Mouse (Mus musculus) midbrain, embryonic 11.5 days (tissue): ENCODE results near the gene Nexn. TPM values are rescaled to one million over a fixed set of nuclear protein-coding genes. Genes with fewer than 3 reads are reported as not detected.

Experiments used
- ATAC-seq: fragments of 200-750 bp; cut with Nextera tagmentation; 2 replicates; pipeline ENCODE4 v1.8.0; 2017; ENCODE audit warnings: moderate TSS enrichment, moderate library complexity; ENCODE audit not compliant: low FRiP score
- DNase-seq: peaks from one replicate; pipeline ENCODE4 v3.0.0; 2015; ENCODE audit warnings: low spot score; ENCODE audit errors: missing footprints
- H3K27ac ChIP-seq: fragments of 300-500 bp; sonication (generic); 2 replicates; pipeline ENCODE4 v1.5.1; 2014; ENCODE audit warnings: low read depth, low read length
- H3K27me3 ChIP-seq: fragments of 300-500 bp; sonication (generic); 2 replicates; pipeline ENCODE4 v1.6.1; 2014; ENCODE audit warnings: mild to moderate bottlenecking, low read length, moderate library complexity, mixed read lengths; ENCODE audit not compliant: control insufficient read depth, insufficient read depth
- H3K36me3 ChIP-seq: fragments of 300-500 bp; sonication (generic); 2 replicates; pipeline ENCODE4 v1.6.1; 2014; ENCODE audit warnings: mild to moderate bottlenecking, low read length, moderate library complexity, mixed read lengths; ENCODE audit not compliant: control insufficient read depth, insufficient read depth
- H3K4me1 ChIP-seq: fragments of 300-500 bp; sonication (generic); 2 replicates; pipeline ENCODE4 v1.6.1; 2014; ENCODE audit warnings: low read length; ENCODE audit not compliant: control insufficient read depth, insufficient read depth
- H3K4me2 ChIP-seq: fragments of 300-500 bp; sonication (generic); 2 replicates; pipeline ENCODE4 v1.6.1; 2014; ENCODE audit warnings: mild to moderate bottlenecking, moderate library complexity
- H3K4me3 ChIP-seq: fragments of 300-500 bp; sonication (generic); 2 replicates; pipeline ENCODE4 v1.5.1; 2014; ENCODE audit warnings: low read depth, low read length
- H3K9ac ChIP-seq: fragments of 300-500 bp; sonication (generic); 2 replicates; pipeline ENCODE4 v1.6.1; 2014; ENCODE audit warnings: low read length
- H3K9me3 ChIP-seq: fragments of 300-500 bp; sonication (generic); 2 replicates; pipeline ENCODE4 v1.6.1; 2016; ENCODE audit warnings: low read length; ENCODE audit not compliant: control insufficient read depth
- WGBS: fragments of 180-500 bp; shearing (Covaris S2); extraction: QIAGEN DNeasy Blood & Tissue Kit; methylation state at CpG from one replicate; pipeline ENCODE4 v1.1.7; 2014; 5-methylcytosine and 5-hydroxymethylcytosine counted together
- polyA plus RNA-seq: library from polyadenylated mRNA; unstranded; fragments of >200 nt; fragmentation: Nextera tagmentation; extraction: Ambion mirVana; gene quantifications from 2 replicates; pipeline ENCODE4 v1.2.1, GENCODE M21; 2014

The Nexn gene
- polyA plus RNA-seq, 1 experiment from 2014 or later, result 2.6 TPM

- no peak overlapping the region for H3K9ac ChIP-seq
- no peaks in the 10 kb centered on the region for H3K4me1 ChIP-seq
- H3K4me3 ChIP-seq, result no peak overlapping the region
- H3K9me3 ChIP-seq, result no peaks in the 10 kb centered on the region
- H3K27me3 ChIP-seq, result no peaks in the 10 kb centered on the region
- peak; percentile 71 for DNase-seq
- H3K27ac ChIP-seq, result no peak overlapping the region
- no peaks in the 10 kb centered on the region; the same call in 1 of the 2 replicates for H3K36me3 ChIP-seq
- ATAC-seq, result no peak
- H3K4me2 ChIP-seq, result no peak overlapping the region
- WGBS, result 92% methylated on average over 14 of the region's 14 CpGs
Measured at GRCm38 (mm10) chr3:152300376-152301337, 34.5 kb upstream of the Nexn start.

GRCm38 (mm10) chr3:152295896-152296295 is 29.7 kb upstream of the Nexn start:
- WGBS, result 93% methylated on average over 5 of the region's 5 CpGs
- no peak overlapping the region for H3K27ac ChIP-seq
- H3K4me3 ChIP-seq, result no peak overlapping the region
- no peaks in the 10 kb centered on the region; the same call in 1 of the 2 replicates for H3K36me3 ChIP-seq
- H3K9ac ChIP-seq, result no peak overlapping the region
- no peaks in the 10 kb centered on the region for H3K27me3 ChIP-seq
- no peaks in the 10 kb centered on the region for H3K4me1 ChIP-seq
- H3K9me3 ChIP-seq, result no peaks in the 10 kb centered on the region
- no peak for DNase-seq
- no peak overlapping the region for H3K4me2 ChIP-seq
- no peak for ATAC-seq

- Histone ChIP-seq H3K4me3 (no peak overlapping the region), H3K4me1 (no peaks in the 10 kb centered on the region), H3K9ac (no peak overlapping the region), H3K36me3 (no peaks in the 10 kb centered on the region; the same call in 1 of the 2 replicates), H3K27me3 (no peaks in the 10 kb centered on the region), H3K4me2 (no peak overlapping the region), H3K27ac (no peak overlapping the region), H3K9me3 (no peaks in the 10 kb centered on the region)
- 88% methylated on average over 3 of the region's 3 CpGs for WGBS
- no peak for ATAC-seq
- DNase-seq, result peak; percentile 37
Measured at GRCm38 (mm10) chr3:152294400-152294799, 28.2 kb upstream of the Nexn start.

GRCm38 (mm10) chr3:152293530-152294181 is 27.5 kb upstream of the Nexn start:
- DNase-seq (peak; percentile 41), ATAC-seq (no peak)
- Histone ChIP-seq H3K9ac (no peak overlapping the region), H3K27ac (no peak overlapping the region), H3K4me2 (no peak overlapping the region), H3K27me3 (no peaks in the 10 kb centered on the region), H3K9me3 (no peaks in the 10 kb centered on the region), H3K4me3 (no peak overlapping the region), H3K36me3 (no peaks in the 10 kb centered on the region; the same call in 1 of the 2 replicates), H3K4me1 (no peaks in the 10 kb centered on the region)
- 88% methylated on average over 13 of the region's 13 CpGs for WGBS

- DNase-seq (peak; percentile 54), ATAC-seq (no peak)
- Histone ChIP-seq H3K9ac (no peak overlapping the region), H3K27me3 (no peaks in the 10 kb centered on the region), H3K27ac (no peak overlapping the region), H3K4me2 (no peak overlapping the region), H3K4me3 (no peak overlapping the region), H3K4me1 (no peaks in the 10 kb centered on the region), H3K9me3 (no peaks in the 10 kb centered on the region), H3K36me3 (no peaks in the 10 kb centered on the region; the same call in 1 of the 2 replicates)
- WGBS, result 87% methylated on average over 6 of the region's 6 CpGs
Measured at GRCm38 (mm10) chr3:152291895-152292294, 25.7 kb upstream of the Nexn start.

- Histone ChIP-seq H3K9ac (no peak overlapping the region), H3K4me3 (no peak overlapping the region), H3K27ac (no peak overlapping the region), H3K27me3 (no peaks in the 10 kb centered on the region), H3K4me2 (no peak overlapping the region), H3K9me3 (no peaks in the 10 kb centered on the region), H3K4me1 (no peaks in the 10 kb centered on the region), H3K36me3 (no peaks in the 10 kb centered on the region)
- 91% methylated on average over 17 of the region's 17 CpGs for WGBS
- DNase-seq, result no peak
- no peak for ATAC-seq
Measured at GRCm38 (mm10) chr3:152290175-152290798, 24.1 kb upstream of the Nexn start.

- no peak overlapping the region for H3K4me2 ChIP-seq
- H3K36me3 ChIP-seq, result no peaks in the 10 kb centered on the region
- DNase-seq (peak; percentile 12), ATAC-seq (no peak)
- H3K4me3 ChIP-seq, result no peak overlapping the region
- H3K4me1 ChIP-seq, result no peaks in the 10 kb centered on the region
- H3K27ac ChIP-seq, result no peak overlapping the region
- H3K9me3 ChIP-seq, result no peaks in the 10 kb centered on the region
- no peak overlapping the region for H3K9ac ChIP-seq
- H3K27me3 ChIP-seq, result no peaks in the 10 kb centered on the region
- 91% methylated on average over 4 of the region's 4 CpGs for WGBS
Measured at GRCm38 (mm10) chr3:152288740-152289139, 22.6 kb upstream of the Nexn start.

GRCm38 (mm10) chr3:152288276-152288675 is 22.1 kb upstream of the Nexn start:
- WGBS, result 91% methylated on average over 5 of the region's 5 CpGs
- no peak overlapping the region for H3K4me3 ChIP-seq
- DNase-seq (peak; percentile 61), ATAC-seq (no peak)
- H3K9me3 ChIP-seq, result no peaks in the 10 kb centered on the region
- H3K27ac ChIP-seq, result no peak overlapping the region
- H3K36me3 ChIP-seq, result 0 out of 2 replicates have a peak, but pooled peaks cover 3% of the 10 kb centered on the region
- no peaks in the 10 kb centered on the region for H3K27me3 ChIP-seq
- H3K9ac ChIP-seq, result no peak overlapping the region
- no peak overlapping the region for H3K4me2 ChIP-seq
- H3K4me1 ChIP-seq, result no peaks in the 10 kb centered on the region
